Mouse (Mus musculus): ENCODE data around the gene Ttll7. TPM values are rescaled to one million over a fixed set of nuclear protein-coding genes. Genes with fewer than 3 reads are reported as not detected.

The Ttll7 gene
- polyA plus RNA-seq, 1 experiment = 70.9 TPM

GRCm38 (mm10) chr3:146964384-146964783 lies 112.2 kb downstream of the Ttll7 start:
- TF ChIP-seq CTCF (IDR thresholded peaks at IDR 0.05; ENCODE audit: extremely low read depth, insufficient read depth, low read length) (no peak), POLR2A (IDR thresholded peaks at IDR 0.05; ENCODE audit: extremely low read depth, insufficient read depth, low read length) (no peak)

GRCm38 (mm10) chr3:146967242-146967641 lies 115.1 kb downstream of the Ttll7 start:
- TF ChIP-seq CTCF (IDR thresholded peaks at IDR 0.05; ENCODE audit: extremely low read depth, insufficient read depth, low read length) = no peak
- TF ChIP-seq POLR2A (IDR thresholded peaks at IDR 0.05; ENCODE audit: extremely low read depth, insufficient read depth, low read length) = no peak
- no peaks in the 10 kb centered on the region for H3K4me1 ChIP-seq (ENCODE audit: control insufficient read depth, insufficient read depth, low read length)
- no peak overlapping the region for H3K4me3 ChIP-seq (ENCODE audit: insufficient read depth, low read length)
- no peak overlapping the region for H3K27ac ChIP-seq (ENCODE audit: insufficient read depth, low read length)

More at GRCm38 (mm10) chr3:146964384-146964783, 112.2 kb downstream of the Ttll7 start:
- Histone ChIP-seq H3K27ac (ENCODE audit: insufficient read depth, low read length) (no peak overlapping the region), H3K4me1 (ENCODE audit: control insufficient read depth, insufficient read depth, low read length) (no peaks in the 10 kb centered on the region), H3K4me3 (ENCODE audit: insufficient read depth, low read length) (no peak overlapping the region)

- Histone ChIP-seq H3K27ac (ENCODE audit: insufficient read depth, low read length) (no peak overlapping the region), H3K4me3 (ENCODE audit: insufficient read depth, low read length) (no peak overlapping the region), H3K4me1 (ENCODE audit: control insufficient read depth, insufficient read depth, low read length) (no peaks in the 10 kb centered on the region)
- TF ChIP-seq POLR2A (IDR thresholded peaks at IDR 0.05; ENCODE audit: extremely low read depth, insufficient read depth, low read length) (no peak), CTCF (IDR thresholded peaks at IDR 0.05; ENCODE audit: extremely low read depth, insufficient read depth, low read length) (no peak)
Observed at GRCm38 (mm10) chr3:146967834-146968233, 115.7 kb downstream of the Ttll7 start.

- no peak for TF ChIP-seq POLR2A (IDR thresholded peaks at IDR 0.05; ENCODE audit: extremely low read depth, insufficient read depth, low read length)
- no peak for TF ChIP-seq CTCF (IDR thresholded peaks at IDR 0.05; ENCODE audit: extremely low read depth, insufficient read depth, low read length)
- Histone ChIP-seq H3K4me3 (ENCODE audit: insufficient read depth, low read length) (no peak overlapping the region), H3K27ac (ENCODE audit: insufficient read depth, low read length) (no peak overlapping the region), H3K4me1 (ENCODE audit: control insufficient read depth, insufficient read depth, low read length) (no peaks in the 10 kb centered on the region)
Observed at GRCm38 (mm10) chr3:146978272-146978671, 126.1 kb downstream of the Ttll7 start.

- no peak overlapping the region for H3K4me3 ChIP-seq (ENCODE audit: insufficient read depth, low read length)
- no peaks in the 10 kb centered on the region for H3K4me1 ChIP-seq (ENCODE audit: control insufficient read depth, insufficient read depth, low read length)
- no peak overlapping the region for H3K27ac ChIP-seq (ENCODE audit: insufficient read depth, low read length)
- TF ChIP-seq POLR2A (IDR thresholded peaks at IDR 0.05; ENCODE audit: extremely low read depth, insufficient read depth, low read length) (no peak), CTCF (IDR thresholded peaks at IDR 0.05; ENCODE audit: extremely low read depth, insufficient read depth, low read length) (peak; percentile 88)
Observed at GRCm38 (mm10) chr3:146993834-146994669, 141.9 kb downstream of the Ttll7 start.

GRCm38 (mm10) chr3:146994670-146995415 lies 142.7 kb downstream of the Ttll7 start:
- no peak overlapping the region for H3K4me3 ChIP-seq (ENCODE audit: insufficient read depth, low read length)
- H3K4me1 ChIP-seq (ENCODE audit: control insufficient read depth, insufficient read depth, low read length) = no peaks in the 10 kb centered on the region
- TF ChIP-seq POLR2A (IDR thresholded peaks at IDR 0.05; ENCODE audit: extremely low read depth, insufficient read depth, low read length) (no peak), CTCF (IDR thresholded peaks at IDR 0.05; ENCODE audit: extremely low read depth, insufficient read depth, low read length) (no peak)
- no peak overlapping the region for H3K27ac ChIP-seq (ENCODE audit: insufficient read depth, low read length)

GRCm38 (mm10) chr3:146999148-146999547 lies 147.0 kb downstream of the Ttll7 start:
- no peak overlapping the region for H3K4me3 ChIP-seq (ENCODE audit: insufficient read depth, low read length)
- TF ChIP-seq CTCF (IDR thresholded peaks at IDR 0.05; ENCODE audit: extremely low read depth, insufficient read depth, low read length) (no peak), POLR2A (IDR thresholded peaks at IDR 0.05; ENCODE audit: extremely low read depth, insufficient read depth, low read length) (no peak)
- H3K4me1 ChIP-seq (ENCODE audit: control insufficient read depth, insufficient read depth, low read length) = no peaks in the 10 kb centered on the region
- no peak overlapping the region for H3K27ac ChIP-seq (ENCODE audit: insufficient read depth, low read length)

- Histone ChIP-seq H3K4me1 (ENCODE audit: control insufficient read depth, insufficient read depth, low read length) (no peaks in the 10 kb centered on the region), H3K27ac (ENCODE audit: insufficient read depth, low read length) (no peak overlapping the region), H3K4me3 (ENCODE audit: insufficient read depth, low read length) (no peak overlapping the region)
- TF ChIP-seq POLR2A (IDR thresholded peaks at IDR 0.05; ENCODE audit: extremely low read depth, insufficient read depth, low read length) (no peak), CTCF (IDR thresholded peaks at IDR 0.05; ENCODE audit: extremely low read depth, insufficient read depth, low read length) (no peak)
Observed at GRCm38 (mm10) chr3:147000963-147001362, 148.8 kb downstream of the Ttll7 start.

- Histone ChIP-seq H3K4me1 (ENCODE audit: control insufficient read depth, insufficient read depth, low read length) (no peaks in the 10 kb centered on the region), H3K4me3 (ENCODE audit: insufficient read depth, low read length) (no peak overlapping the region), H3K27ac (ENCODE audit: insufficient read depth, low read length) (no peak overlapping the region)
- no peak for TF ChIP-seq CTCF (IDR thresholded peaks at IDR 0.05; ENCODE audit: extremely low read depth, insufficient read depth, low read length)
- no peak for TF ChIP-seq POLR2A (IDR thresholded peaks at IDR 0.05; ENCODE audit: extremely low read depth, insufficient read depth, low read length)
Observed at GRCm38 (mm10) chr3:147001557-147001956, 149.4 kb downstream of the Ttll7 start.
